Mouse (Mus musculus) ES-Bruce4 (cell line): ENCODE data around the gene Vcan. TPM values are rescaled to one million over a fixed set of nuclear protein-coding genes. Genes with fewer than 3 reads are reported as not detected.

Source experiments
- H3K27ac ChIP-seq: 2 replicates; pipeline ENCODE4 v1.5.1; 2012; ENCODE audit warnings: low read length, inconsistent platforms; ENCODE audit not compliant: insufficient read depth
- H3K27me3 ChIP-seq: 2 replicates; pipeline ENCODE4 v1.6.1; 2012; ENCODE audit warnings: mild to moderate bottlenecking, low read length, inconsistent platforms; ENCODE audit not compliant: control insufficient read depth, poor library complexity, insufficient read depth, severe bottlenecking
- H3K36me3 ChIP-seq: 2 replicates; pipeline ENCODE4 v1.6.1; 2012; ENCODE audit warnings: inconsistent platforms, mild to moderate bottlenecking, low read length, moderate library complexity; ENCODE audit not compliant: control insufficient read depth, poor library complexity, insufficient read depth, severe bottlenecking
- H3K4me1 ChIP-seq: one replicate; pipeline ENCODE4 v1.8.1; 2011; ENCODE audit warnings: low read length; ENCODE audit not compliant: control insufficient read depth, insufficient read depth
- H3K4me3 ChIP-seq: 2 replicates; pipeline ENCODE4 v1.5.1; 2011; ENCODE audit warnings: low read depth, mild to moderate bottlenecking, low read length
- H3K9ac ChIP-seq: 2 replicates; pipeline ENCODE4 v1.6.1; 2012; ENCODE audit warnings: low read depth, mild to moderate bottlenecking, inconsistent platforms; ENCODE audit not compliant: poor library complexity, severe bottlenecking
- H3K9me3 ChIP-seq: replicated peaks from 2 replicates; pipeline ENCODE4 v1.6.1; 2012; ENCODE audit warnings: mild to moderate bottlenecking, low read length, inconsistent platforms; ENCODE audit not compliant: control insufficient read depth, poor library complexity, insufficient read depth, severe bottlenecking
- CTCF ChIP-seq: IDR thresholded peaks from one replicate; pipeline ENCODE4 v1.8.1; 2011; ENCODE audit warnings: low read depth, low read length
- EP300 ChIP-seq: IDR thresholded peaks from 2 replicates; pipeline ENCODE4 v1.6.1; 2011; ENCODE audit warnings: low read depth, low read length; ENCODE audit not compliant: insufficient read depth
- POLR2A ChIP-seq: IDR thresholded peaks from one replicate; pipeline ENCODE4 v1.8.1; 2011; ENCODE audit warnings: low read length; ENCODE audit not compliant: insufficient read depth
- polyA plus RNA-seq: library from polyadenylated mRNA; stranded (reverse); fragments of >200 nt; gene quantifications from 2 replicates; pipeline ENCODE4 v1.2.4, GENCODE M21; 2011; ENCODE audit warnings: low read depth; ENCODE audit not compliant: missing spikeins, insufficient read depth, insufficient read length

The Vcan gene
- polyA plus RNA-seq, 1 experiment = 29.6 TPM

DNA sequence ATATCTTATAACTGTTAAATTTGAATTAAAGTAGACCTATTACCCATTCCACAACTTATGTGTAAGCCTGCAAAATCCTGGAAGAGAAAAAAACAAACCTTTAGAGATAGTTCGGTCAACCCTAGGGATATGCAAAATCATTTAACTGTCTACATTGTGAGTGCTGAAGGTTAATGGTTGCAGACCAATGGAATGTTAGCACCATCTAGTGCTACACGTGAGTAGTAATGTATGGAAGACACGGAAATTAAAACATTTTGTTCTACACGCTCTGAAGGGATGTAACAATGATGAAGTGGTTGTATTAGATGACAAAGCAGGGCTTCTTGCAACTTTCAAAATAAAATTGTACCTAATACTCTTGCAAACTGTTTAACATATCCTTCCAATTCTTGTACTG, 39.9 kb downstream of the Vcan start:
- H3K36me3 ChIP-seq = no peaks in the 10 kb centered on the region; the same call in 1 of the 2 replicates
- H3K4me1 ChIP-seq = no peaks in the 10 kb centered on the region
- no peaks in the 10 kb centered on the region for H3K9me3 ChIP-seq
- TF ChIP-seq CTCF (no peak), EP300 (no peak), POLR2A (no peak)
- no peak overlapping the region for H3K9ac ChIP-seq
- H3K4me3 ChIP-seq = no peak overlapping the region
- no peak overlapping the region for H3K27ac ChIP-seq
- H3K27me3 ChIP-seq = no peaks in the 10 kb centered on the region

DNA sequence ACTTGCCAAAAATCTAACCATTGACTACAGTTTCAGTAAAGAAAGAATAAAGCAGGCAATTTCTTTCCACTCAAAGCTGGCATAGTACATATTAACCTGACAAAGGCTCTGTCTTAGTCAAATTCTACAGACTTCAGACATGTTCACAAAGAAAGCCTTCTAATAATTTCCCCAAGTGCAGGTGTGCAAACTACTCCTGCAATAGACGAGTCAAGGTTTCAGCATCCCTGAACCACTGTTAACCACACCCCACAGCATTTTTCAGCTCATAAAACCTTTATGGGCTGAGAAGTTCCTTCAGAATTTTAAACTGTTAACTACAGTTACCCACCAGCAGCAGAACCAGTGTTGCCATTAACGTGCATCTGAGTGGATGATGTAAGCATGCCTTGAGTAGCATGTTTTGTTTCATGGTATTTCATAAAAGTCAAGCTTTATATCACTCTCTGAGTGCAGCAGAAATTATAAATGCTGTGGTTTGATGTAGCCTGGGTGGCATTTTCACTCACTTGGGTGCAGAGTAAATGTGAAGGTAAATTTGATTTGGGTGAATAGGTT, 42.2 kb downstream of the Vcan start:
- Histone ChIP-seq H3K36me3 (no peaks in the 10 kb centered on the region; the same call in 1 of the 2 replicates), H3K9ac (no peak overlapping the region), H3K27me3 (no peaks in the 10 kb centered on the region), H3K9me3 (no peaks in the 10 kb centered on the region), H3K27ac (no peak overlapping the region), H3K4me1 (no peaks in the 10 kb centered on the region), H3K4me3 (no peak overlapping the region)
- TF ChIP-seq POLR2A (no peak), EP300 (no peak), CTCF (no peak)

DNA sequence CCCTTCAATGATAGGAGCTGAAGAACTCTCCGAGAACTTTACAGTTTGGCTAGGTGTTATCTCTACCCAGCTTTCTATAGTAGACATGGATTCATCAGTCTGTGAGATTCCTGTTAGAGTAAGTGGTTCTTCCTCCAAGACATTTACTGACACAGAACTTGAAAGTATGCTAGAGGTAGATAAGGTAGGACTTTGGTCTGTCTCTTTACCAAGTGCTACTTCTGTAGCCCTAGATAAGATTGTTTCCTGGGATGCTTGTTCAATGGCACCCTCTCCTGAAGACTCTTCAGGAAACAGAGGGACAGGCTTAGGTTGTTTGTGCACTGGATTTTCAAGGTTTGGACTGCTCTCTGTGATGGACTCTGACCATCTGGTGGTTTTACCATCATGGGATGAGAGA, 49.7 kb downstream of the Vcan start:
- Histone ChIP-seq H3K27ac (no peak overlapping the region), H3K4me1 (no peaks in the 10 kb centered on the region), H3K36me3 (no peaks in the 10 kb centered on the region), H3K27me3 (no peaks in the 10 kb centered on the region), H3K9me3 (no peaks in the 10 kb centered on the region), H3K4me3 (no peak overlapping the region), H3K9ac (no peak overlapping the region)
- TF ChIP-seq CTCF = no peak
- TF ChIP-seq EP300 = no peak
- TF ChIP-seq POLR2A = no peak

DNA sequence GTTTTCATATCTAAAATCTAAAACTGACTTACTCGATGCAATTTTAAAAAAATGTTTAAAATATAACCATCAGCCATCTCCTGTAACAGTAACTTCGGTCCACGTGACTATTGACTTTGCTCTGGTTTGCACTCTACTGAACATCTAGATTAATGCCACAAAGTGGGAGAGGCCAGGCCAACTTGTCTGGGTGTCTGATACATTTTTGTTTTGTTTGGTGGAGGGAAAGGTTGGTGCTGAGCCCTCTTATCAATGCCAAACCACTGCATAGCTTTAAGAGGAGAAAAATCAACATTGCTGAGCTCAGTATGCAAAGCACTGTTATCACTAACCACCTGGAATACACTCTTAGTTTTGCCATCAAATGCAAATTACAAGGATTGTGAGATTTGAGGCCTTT, 58.8 kb downstream of the Vcan start:
- no peaks in the 10 kb centered on the region for H3K27me3 ChIP-seq
- no peak for TF ChIP-seq CTCF
- TF ChIP-seq EP300 = no peak
- TF ChIP-seq POLR2A = no peak
- no peak overlapping the region for H3K4me3 ChIP-seq
- no peak overlapping the region for H3K9ac ChIP-seq
- H3K9me3 ChIP-seq = no peaks in the 10 kb centered on the region
- no peak overlapping the region for H3K27ac ChIP-seq
- H3K36me3 ChIP-seq = no peaks in the 10 kb centered on the region
- no peaks in the 10 kb centered on the region for H3K4me1 ChIP-seq

DNA sequence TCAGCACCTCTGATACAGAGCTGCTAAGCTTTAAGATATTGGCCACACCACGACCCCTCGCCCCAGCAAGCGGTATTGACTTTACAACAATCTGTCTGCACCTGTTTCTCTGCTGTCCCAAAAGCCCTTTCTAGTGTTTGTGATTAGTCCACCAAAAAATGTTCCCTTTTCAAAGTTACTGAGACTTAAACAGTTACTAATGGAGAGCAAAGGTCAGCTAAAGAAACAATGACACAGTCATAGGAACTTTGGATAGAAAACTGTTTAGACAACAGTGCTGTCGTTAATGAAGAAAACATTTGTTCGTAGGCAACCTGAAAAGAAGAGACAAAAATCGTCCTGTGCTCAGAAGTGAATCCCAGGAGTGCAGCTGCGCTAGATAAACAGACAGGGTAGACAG, 60.1 kb downstream of the Vcan start:
- no peaks in the 10 kb centered on the region for H3K36me3 ChIP-seq
- TF ChIP-seq CTCF (no peak), EP300 (no peak), POLR2A (no peak)

DNA sequence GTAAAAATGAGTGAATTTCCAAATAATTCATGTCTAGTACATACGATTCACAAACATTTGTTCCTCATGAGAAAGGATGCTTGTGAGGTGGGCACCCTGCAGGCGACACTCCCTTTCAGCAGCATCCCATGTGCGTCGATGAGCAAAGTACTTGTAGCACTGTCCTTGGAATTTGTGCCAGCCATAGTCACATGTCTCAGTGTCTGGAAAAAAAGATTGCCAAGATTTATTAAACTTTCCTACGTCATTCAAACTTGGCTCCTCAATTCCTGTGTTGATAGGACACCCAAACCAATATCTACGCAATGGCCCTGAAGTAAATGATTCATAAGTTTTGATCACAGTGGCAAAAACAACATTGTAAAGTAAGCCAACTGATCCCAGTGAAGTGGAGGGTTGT, 62.6 kb downstream of the Vcan start:
- H3K4me1 ChIP-seq = no peaks in the 10 kb centered on the region
- H3K4me3 ChIP-seq = no peak overlapping the region
- no peaks in the 10 kb centered on the region for H3K9me3 ChIP-seq
- no peaks in the 10 kb centered on the region for H3K27me3 ChIP-seq
- H3K27ac ChIP-seq = no peak overlapping the region
- H3K36me3 ChIP-seq = no peaks in the 10 kb centered on the region
- H3K9ac ChIP-seq = no peak overlapping the region
- TF ChIP-seq CTCF (no peak), EP300 (no peak), POLR2A (no peak)

More for the DNA sequence above, 60.1 kb downstream of the Vcan start:
- H3K27me3 ChIP-seq = no peaks in the 10 kb centered on the region
- H3K27ac ChIP-seq = no peak overlapping the region
- H3K9me3 ChIP-seq = no peaks in the 10 kb centered on the region
- H3K9ac ChIP-seq = no peak overlapping the region
- H3K4me1 ChIP-seq = no peaks in the 10 kb centered on the region
- no peak overlapping the region for H3K4me3 ChIP-seq
